26 mouse cellular contexts compared by ENCODE assay signal in the genomic region with DNA sequence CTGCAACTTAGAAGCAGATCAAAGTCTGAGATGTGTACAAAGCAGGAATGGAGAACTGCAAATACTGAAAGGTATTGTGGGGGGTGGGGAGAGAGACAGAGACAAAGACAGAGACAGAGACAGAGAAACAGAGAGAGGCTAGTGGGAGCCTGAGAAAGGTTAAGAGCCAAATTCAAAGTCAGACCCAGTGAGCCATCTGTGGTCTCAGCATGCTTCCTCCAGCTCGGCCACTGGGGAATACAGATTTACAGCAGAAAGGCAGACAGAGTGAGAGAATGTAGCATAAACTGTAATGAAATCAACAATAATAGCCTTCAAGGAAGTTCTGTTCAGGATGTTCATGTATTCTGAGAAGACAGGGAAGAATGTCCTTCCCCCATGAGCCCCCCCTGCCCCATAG. TPM values are rescaled to one million over a fixed set of nuclear protein-coding genes. Genes with fewer than 3 reads are reported as not detected.
DNase-seq lines count a peak whose midpoint lies in the region; ATAC-seq and TF ChIP-seq lines count a peak whose summit lies in the region.
"Had no signal": no experiment of that assay in that cellular context is flagged by ENCODE, and none has a peak within 500 bp of the region (broad histone marks: within the 10 kb centered on the region; RNA-seq: fewer than 3 reads in every experiment).

No protein-coding gene starts in this region.

- no peaks in the 10 kb centered on the region for H3K27me3 ChIP-seq in cerebellum, adult 2 months (ENCODE audit: control insufficient read depth, insufficient read depth, low read length)
- no peaks in the 10 kb centered on the region for H3K27me3 ChIP-seq in heart, adult 2 months (ENCODE audit: control insufficient read depth, insufficient read depth, low read length)
- no peaks in the 10 kb centered on the region for H3K27me3 ChIP-seq in neural tube, embryonic 13.5 days
- H3K27me3 ChIP-seq: CH12.LX; embryonic facial prominence, embryonic 13.5 days; embryonic facial prominence, embryonic 15.5 days; forebrain, embryonic 12.5 days; Patski had no signal

- TF ChIP-seq CTCF in cerebellum, adult 2 months (IDR thresholded peaks at IDR 0.05; ENCODE audit: borderline replicate concordance, insufficient read depth, low read depth, low read length): no peak
- no peak for TF ChIP-seq CTCF in heart, adult 2 months (IDR thresholded peaks at IDR 0.05)

- 3% methylated on average over 1 of the region's 1 CpGs for WGBS in cerebellum, adult 2 months
- 62% methylated on average over 1 of the region's 1 CpGs for WGBS in heart, adult 2 months
- WGBS in neural tube, embryonic 13.5 days: 80% methylated on average over 1 of the region's 1 CpGs

- H3K9ac ChIP-seq in heart, adult 2 months (ENCODE audit: low read depth, low read length): no peak overlapping the region
- no peak overlapping the region for H3K9ac ChIP-seq in neural tube, embryonic 13.5 days
- H3K9ac ChIP-seq: embryonic facial prominence, embryonic 13.5 days; embryonic facial prominence, embryonic 15.5 days; forebrain, embryonic 12.5 days had no signal

- no peak for TF ChIP-seq EP300 in heart, adult 2 months (IDR thresholded peaks at IDR 0.05; ENCODE audit: insufficient read depth, low read depth, low read length)

- no peak overlapping the region for H3K4me3 ChIP-seq in cerebellum, adult 2 months (replicated peaks; ENCODE audit: insufficient read depth, low read depth, low read length)
- H3K4me3 ChIP-seq in heart, adult 2 months: no peak overlapping the region
- no peak overlapping the region for H3K4me3 ChIP-seq in neural tube, embryonic 13.5 days
- H3K4me3 ChIP-seq: embryonic facial prominence, embryonic 13.5 days; embryonic facial prominence, embryonic 15.5 days; erythroblast, embryonic 14.5 days; forebrain, embryonic 10.5 days; forebrain, embryonic 12.5 days had no signal

- H3K27ac ChIP-seq in cerebellum, adult 2 months (ENCODE audit: insufficient read depth, low read length): peak overlapping the region; percentile 16; the same call in 1 of the 2 replicates
- no peak overlapping the region for H3K27ac ChIP-seq in heart, adult 2 months
- H3K27ac ChIP-seq in neural tube, embryonic 13.5 days (replicated peaks): 0 out of 2 replicates have a peak overlapping the region, but pooled peaks have one; percentile 7
- H3K27ac ChIP-seq: embryonic facial prominence, embryonic 13.5 days; embryonic facial prominence, embryonic 15.5 days; forebrain, embryonic 10.5 days; forebrain, embryonic 12.5 days had no signal

- 0 out of 2 replicates have a peak, but pooled peaks have one; percentile 33 for ATAC-seq in cerebellum, adult (ENCODE audit: insufficient number of reproducible peaks, low FRiP score, low TSS enrichment)
- no peak for ATAC-seq in neural tube, embryonic 13.5 days (ENCODE audit: low read depth)
- ATAC-seq: activated CD4-positive, CD25-positive, alpha-beta regulatory T cell, adult 4 months; forebrain, embryonic 14.5 days; Patski had no signal

- no peak overlapping the region for H3K4me2 ChIP-seq in neural tube, embryonic 13.5 days
- H3K4me2 ChIP-seq: embryonic facial prominence, embryonic 13.5 days; embryonic facial prominence, embryonic 15.5 days; forebrain, embryonic 12.5 days had no signal

- no peak for TF ChIP-seq POLR2A in cerebellum, adult 2 months (IDR thresholded peaks at IDR 0.05; ENCODE audit: borderline replicate concordance, insufficient read depth, low read length)
- TF ChIP-seq POLR2A in heart, adult 2 months (IDR thresholded peaks at IDR 0.05; ENCODE audit: insufficient read depth, low read depth, low read length): no peak

- H3K79me2 ChIP-seq in heart, adult 2 months (replicated peaks; ENCODE audit: control insufficient read depth, insufficient read depth, low read length): no peaks in the 10 kb centered on the region

- DNase-seq in cerebellum, adult 9-11 months: no peak
- DNase-seq in cerebellum, adult 2 months: peak; percentile 45 to 52
- DNase-seq in cerebellum, adult 11 months: no peak
- DNase-seq in heart, adult 11 months: peak; percentile 80
- no peak for DNase-seq in heart, adult 2 months
- no peak for DNase-seq in neural tube, embryonic 10.5 days (ENCODE audit: extremely low spot score, low spot score)
- DNase-seq: adrenal gland, adult 8-10 months; adrenal gland, postnatal 14 days; adrenal gland, postnatal 36 days; B cell, adult 2 months; cerebellum, adult 9-10 months; embryo, embryonic 11 days had no signal

- H3K9me3 ChIP-seq in neural tube, embryonic 13.5 days: no peaks in the 10 kb centered on the region
- H3K9me3 ChIP-seq: forebrain, embryonic 12.5 days; G1E had no signal

- intact Hi-C loops in heart, adult 2 months (cut with DNase I): no loop called here

- peaks cover 20% of the 10 kb centered on the region for H3K4me1 ChIP-seq in cerebellum, adult 2 months (ENCODE audit: control insufficient read depth, insufficient read depth, low read length)
- no peaks in the 10 kb centered on the region for H3K4me1 ChIP-seq in heart, adult 2 months (ENCODE audit: control insufficient read depth, insufficient read depth, low read length)
- peaks cover 26% of the 10 kb centered on the region; the same call in 1 of the 2 replicates for H3K4me1 ChIP-seq in neural tube, embryonic 13.5 days (replicated peaks)
- H3K4me1 ChIP-seq: embryonic facial prominence, embryonic 13.5 days; embryonic facial prominence, embryonic 15.5 days; forebrain, embryonic 10.5 days had no signal

- no peaks in the 10 kb centered on the region for H3K36me3 ChIP-seq in heart, adult 2 months (ENCODE audit: control insufficient read depth, insufficient read depth, low read length)
- H3K36me3 ChIP-seq in neural tube, embryonic 13.5 days: peaks cover 83% of the 10 kb centered on the region
- H3K36me3 ChIP-seq: embryonic facial prominence, embryonic 15.5 days; G1E had no signal

RNA-seq across cellular contexts. Expression of a gene that starts 10.5 kb away (rescaled TPM):
- polyA plus RNA-seq in cerebellum, adult 2 months (2012; rRNA removed): 808 and 848 TPM in 2 replicates
- total RNA-seq in heart, adult 2 months (2021): 1 to 10 TPM in 1 of 2 experiments, under 1 TPM in 1; 0.57 to 1.4 TPM
- 1.4 and 1.6 TPM in 2 replicates for polyA plus RNA-seq in heart, adult 2 months (2012; rRNA removed)
- polyA plus RNA-seq in neural tube, embryonic 13.5 days (2015; fragmentation: Nextera tagmentation; extraction: Ambion mirVana): 732 and 735 TPM in 2 replicates
- total RNA-seq: common myeloid progenitor, adult 5-6 weeks; G1E had no signal
- polyA plus RNA-seq: activated CD4-positive, CD25-positive, alpha-beta regulatory T cell, adult 4 months; CD4-positive, CD25-positive, alpha-beta regulatory T cell, adult 4 months; G1E had no signal

RNA-seq across cellular contexts. Expression of a gene that starts 20.4 kb away (rescaled TPM):
- polyA plus RNA-seq in cerebellum, adult 2 months (2012; rRNA removed): 2.5 and 2.8 TPM in 2 replicates
- total RNA-seq in heart, adult 2 months (2021): not detected
- 0.06 TPM in 1 of 2 replicates, not detected in the other for polyA plus RNA-seq in heart, adult 2 months (2012; rRNA removed)
- 0.24 and 0.41 TPM in 2 replicates for polyA plus RNA-seq in neural tube, embryonic 13.5 days (2015; fragmentation: Nextera tagmentation; extraction: Ambion mirVana)
- total RNA-seq: CH12.LX had no signal
- polyA plus RNA-seq: activated CD4-positive, CD25-positive, alpha-beta regulatory T cell, adult 4 months; CD4-positive, CD25-positive, alpha-beta regulatory T cell, adult 4 months; erythroblast, embryonic 14.5 days; G1E; Patski had no signal

RNA-seq across cellular contexts. Expression of a gene that starts 28.9 kb away (rescaled TPM):
- polyA plus RNA-seq in cerebellum, adult 2 months (2012; rRNA removed): 37.3 and 41.0 TPM in 2 replicates
- total RNA-seq in heart, adult 2 months (2021): 10 to 100 TPM; 15.8 to 17.1 TPM
- polyA plus RNA-seq in heart, adult 2 months (2012; rRNA removed): 11.5 and 15.8 TPM in 2 replicates
- polyA plus RNA-seq in neural tube, embryonic 13.5 days (2015; fragmentation: Nextera tagmentation; extraction: Ambion mirVana): 41.2 and 44.8 TPM in 2 replicates

Comparison
In these comparisons a context has a peak if more than half of its experiments do, and no peak if none do; other contexts are left out.
1. DNase-seq: peak in cerebellum, adult 2 months (2 of 2) and heart, adult 11 months (single experiment); none in cerebellum, adult 9-11 months (single experiment), cerebellum, adult 11 months (single experiment), heart, adult 2 months (0 of 2) and neural tube, embryonic 10.5 days (single experiment).
2. RNA of a gene that starts 10.5 kb away (polyA plus RNA-seq): 808 to 848 TPM in cerebellum, adult 2 months and 732 to 735 TPM in neural tube, embryonic 13.5 days; 1.4 to 1.6 TPM in heart, adult 2 months; every median in the first group is over 100 times any median in the second.